Mouse (Mus musculus): ENCODE data around the gene Smarcad1. TPM values are rescaled to one million over a fixed set of nuclear protein-coding genes. Genes with fewer than 3 reads are reported as not detected.

Gene Smarcad1
- polyA plus RNA-seq, 1 experiment from 2014 or later: 48.0 TPM

GRCm38 (mm10) chr6:65021883-65022282 lies 20.5 kb upstream of the Smarcad1 start:
- no peak for ATAC-seq (ENCODE audit: low FRiP score, low TSS enrichment)
- no peaks in the 10 kb centered on the region for H3K4me1 ChIP-seq (ENCODE audit: insufficient read depth, low read length)
- H3K9ac ChIP-seq (replicated peaks; ENCODE audit: low read length): no peak overlapping the region
- no peaks in the 10 kb centered on the region for H3K9me3 ChIP-seq (ENCODE audit: low read length)
- no peak overlapping the region for H3K4me3 ChIP-seq (ENCODE audit: low read length)
- H3K36me3 ChIP-seq (ENCODE audit: insufficient read depth, low read length): no peaks in the 10 kb centered on the region
- 14% methylated on average over 4 of the region's 4 CpGs for WGBS
- no peak overlapping the region for H3K4me2 ChIP-seq (replicated peaks; ENCODE audit: low read depth, low read length)
- no peaks in the 10 kb centered on the region for H3K27me3 ChIP-seq (ENCODE audit: insufficient read depth, low read length)
- H3K27ac ChIP-seq (ENCODE audit: low read length): no peak overlapping the region

- 38% methylated on average over 6 of the region's 6 CpGs for WGBS
- H3K4me2 ChIP-seq (replicated peaks; ENCODE audit: low read depth, low read length): no peak overlapping the region
- H3K36me3 ChIP-seq (ENCODE audit: insufficient read depth, low read length): no peaks in the 10 kb centered on the region
- H3K4me1 ChIP-seq (ENCODE audit: insufficient read depth, low read length): no peaks in the 10 kb centered on the region
- H3K27ac ChIP-seq (ENCODE audit: low read length): no peak overlapping the region
- H3K9ac ChIP-seq (replicated peaks; ENCODE audit: low read length): no peak overlapping the region
- no peak for ATAC-seq (ENCODE audit: low FRiP score, low TSS enrichment)
- H3K4me3 ChIP-seq (ENCODE audit: low read length): no peak overlapping the region
- H3K9me3 ChIP-seq (ENCODE audit: low read length): no peaks in the 10 kb centered on the region
- no peaks in the 10 kb centered on the region for H3K27me3 ChIP-seq (ENCODE audit: insufficient read depth, low read length)
Observed at GRCm38 (mm10) chr6:65023053-65023452, 19.3 kb upstream of the Smarcad1 start.

DNA sequence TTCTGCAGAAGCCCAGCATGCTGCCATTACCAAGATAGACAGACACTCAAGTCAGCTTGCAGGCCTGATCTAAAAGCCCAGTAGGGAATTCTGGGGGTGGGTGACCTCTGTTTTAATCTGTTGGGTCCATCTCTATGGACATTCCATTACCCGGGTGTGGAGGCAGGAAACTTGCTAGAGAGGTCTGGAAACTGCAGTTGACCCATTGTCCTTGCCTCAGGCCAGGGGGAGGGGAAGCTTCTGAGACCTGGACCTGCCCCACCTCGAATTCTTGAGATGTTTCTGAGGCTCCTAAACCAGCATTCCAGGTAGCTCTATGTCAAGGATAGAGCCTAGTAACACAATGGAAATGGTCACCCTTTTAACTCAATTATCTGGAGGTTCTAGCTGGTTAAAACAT lies 17.7 kb upstream of the Smarcad1 start:
- Histone ChIP-seq H3K9ac (replicated peaks; ENCODE audit: low read length) (no peak overlapping the region), H3K4me1 (ENCODE audit: insufficient read depth, low read length) (no peaks in the 10 kb centered on the region), H3K27ac (ENCODE audit: low read length) (no peak overlapping the region), H3K9me3 (ENCODE audit: low read length) (no peaks in the 10 kb centered on the region), H3K27me3 (ENCODE audit: insufficient read depth, low read length) (no peaks in the 10 kb centered on the region), H3K4me3 (ENCODE audit: low read length) (no peak overlapping the region), H3K4me2 (replicated peaks; ENCODE audit: low read depth, low read length) (no peak overlapping the region), H3K36me3 (ENCODE audit: insufficient read depth, low read length) (no peaks in the 10 kb centered on the region)
- whole genome bisulfite sequencing: 51% methylated on average over 2 of the region's 2 CpGs
- ATAC-seq (ENCODE audit: low FRiP score, low TSS enrichment): no peak

DNA sequence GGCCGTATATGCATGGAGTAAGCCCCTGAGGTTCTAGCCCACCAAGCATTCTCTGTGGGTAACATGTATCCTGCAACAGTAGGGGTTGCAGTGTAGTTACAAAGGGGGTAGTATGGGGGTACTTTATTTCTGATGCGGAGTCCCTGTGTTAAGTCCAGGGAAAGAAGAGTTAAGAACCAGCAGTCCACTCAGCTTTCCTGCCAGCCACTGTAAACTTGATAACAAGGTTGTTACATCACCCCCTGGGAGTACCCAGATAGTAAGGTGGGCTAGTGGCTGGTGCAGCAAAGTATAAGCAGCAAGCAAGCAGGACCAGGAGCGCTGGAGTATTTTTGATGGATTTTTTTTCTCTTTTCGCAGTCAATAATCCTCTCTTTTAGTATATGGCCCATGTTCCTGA lies 17.3 kb upstream of the Smarcad1 start:
- no peak overlapping the region for H3K4me3 ChIP-seq (ENCODE audit: low read length)
- ATAC-seq (ENCODE audit: low FRiP score, low TSS enrichment): no peak
- no peaks in the 10 kb centered on the region for H3K4me1 ChIP-seq (ENCODE audit: insufficient read depth, low read length)
- no peaks in the 10 kb centered on the region for H3K27me3 ChIP-seq (ENCODE audit: insufficient read depth, low read length)
- no peaks in the 10 kb centered on the region for H3K36me3 ChIP-seq (ENCODE audit: insufficient read depth, low read length)
- 96% methylated on average over 4 of the region's 4 CpGs for WGBS
- no peak overlapping the region for H3K4me2 ChIP-seq (replicated peaks; ENCODE audit: low read depth, low read length)
- no peaks in the 10 kb centered on the region for H3K9me3 ChIP-seq (ENCODE audit: low read length)
- H3K9ac ChIP-seq (replicated peaks; ENCODE audit: low read length): no peak overlapping the region
- H3K27ac ChIP-seq (ENCODE audit: low read length): no peak overlapping the region

- no peak for ATAC-seq (ENCODE audit: low FRiP score, low TSS enrichment)
- no peaks in the 10 kb centered on the region for H3K9me3 ChIP-seq (ENCODE audit: low read length)
- no peak overlapping the region for H3K4me3 ChIP-seq (ENCODE audit: low read length)
- no peak overlapping the region for H3K4me2 ChIP-seq (replicated peaks; ENCODE audit: low read depth, low read length)
- 94% methylated on average over 2 of the region's 2 CpGs for WGBS
- H3K27ac ChIP-seq (ENCODE audit: low read length): no peak overlapping the region
- H3K4me1 ChIP-seq (ENCODE audit: insufficient read depth, low read length): no peaks in the 10 kb centered on the region
- H3K36me3 ChIP-seq (ENCODE audit: insufficient read depth, low read length): no peaks in the 10 kb centered on the region
- no peak overlapping the region for H3K9ac ChIP-seq (replicated peaks; ENCODE audit: low read length)
- H3K27me3 ChIP-seq (ENCODE audit: insufficient read depth, low read length): no peaks in the 10 kb centered on the region
Observed at GRCm38 (mm10) chr6:65034661-65035060, 7.7 kb upstream of the Smarcad1 start.

GRCm38 (mm10) chr6:65035469-65035868 lies 6.9 kb upstream of the Smarcad1 start:
- 82% methylated on average over 2 of the region's 2 CpGs for WGBS
- no peaks in the 10 kb centered on the region for H3K4me1 ChIP-seq (ENCODE audit: insufficient read depth, low read length)
- no peak for ATAC-seq (ENCODE audit: low FRiP score, low TSS enrichment)
- H3K4me3 ChIP-seq (ENCODE audit: low read length): no peak overlapping the region
- H3K4me2 ChIP-seq (replicated peaks; ENCODE audit: low read depth, low read length): no peak overlapping the region
- H3K27ac ChIP-seq (ENCODE audit: low read length): no peak overlapping the region
- H3K27me3 ChIP-seq (ENCODE audit: insufficient read depth, low read length): no peaks in the 10 kb centered on the region
- H3K9me3 ChIP-seq (ENCODE audit: low read length): no peaks in the 10 kb centered on the region
- no peaks in the 10 kb centered on the region for H3K36me3 ChIP-seq (ENCODE audit: insufficient read depth, low read length)
- H3K9ac ChIP-seq (replicated peaks; ENCODE audit: low read length): no peak overlapping the region

GRCm38 (mm10) chr6:65041932-65042331 lies 451 bp upstream of the Smarcad1 start:
- H3K27me3 ChIP-seq (ENCODE audit: insufficient read depth, low read length): no peaks in the 10 kb centered on the region
- peaks cover 26% of the 10 kb centered on the region for H3K36me3 ChIP-seq (ENCODE audit: insufficient read depth, low read length)
- H3K27ac ChIP-seq (ENCODE audit: low read length): no peak overlapping the region
- H3K4me2 ChIP-seq (replicated peaks; ENCODE audit: low read depth, low read length): peak overlapping the region; percentile 64
- WGBS: 35% methylated on average over 10 of the region's 10 CpGs
- H3K9me3 ChIP-seq (ENCODE audit: low read length): no peaks in the 10 kb centered on the region
- H3K4me1 ChIP-seq (ENCODE audit: insufficient read depth, low read length): peaks cover 8% of the 10 kb centered on the region
- peak overlapping the region; percentile 87; the same call in 1 of the 2 replicates for H3K9ac ChIP-seq (replicated peaks; ENCODE audit: low read length)
- no peak for ATAC-seq (ENCODE audit: low FRiP score, low TSS enrichment)
- H3K4me3 ChIP-seq (ENCODE audit: low read length): peak overlapping the region; percentile 65

GRCm38 (mm10) chr6:65043241-65043640 lies 858 bp downstream of the Smarcad1 start:
- WGBS: 11% methylated on average over 7 of the region's 7 CpGs
- Histone ChIP-seq H3K4me1 (ENCODE audit: insufficient read depth, low read length) (peaks cover 8% of the 10 kb centered on the region), H3K9me3 (ENCODE audit: low read length) (no peaks in the 10 kb centered on the region), H3K27me3 (ENCODE audit: insufficient read depth, low read length) (no peaks in the 10 kb centered on the region), H3K9ac (replicated peaks; ENCODE audit: low read length) (peak overlapping the region; percentile 87), H3K27ac (ENCODE audit: low read length) (peak overlapping the region; percentile 96), H3K4me2 (replicated peaks; ENCODE audit: low read depth, low read length) (peak overlapping the region; percentile 64), H3K4me3 (ENCODE audit: low read length) (peak overlapping the region; percentile 65), H3K36me3 (ENCODE audit: insufficient read depth, low read length) (peaks cover 30% of the 10 kb centered on the region)
- ATAC-seq (ENCODE audit: low FRiP score, low TSS enrichment): peak; percentile 5; the same call in 1 of the 2 replicates

DNA sequence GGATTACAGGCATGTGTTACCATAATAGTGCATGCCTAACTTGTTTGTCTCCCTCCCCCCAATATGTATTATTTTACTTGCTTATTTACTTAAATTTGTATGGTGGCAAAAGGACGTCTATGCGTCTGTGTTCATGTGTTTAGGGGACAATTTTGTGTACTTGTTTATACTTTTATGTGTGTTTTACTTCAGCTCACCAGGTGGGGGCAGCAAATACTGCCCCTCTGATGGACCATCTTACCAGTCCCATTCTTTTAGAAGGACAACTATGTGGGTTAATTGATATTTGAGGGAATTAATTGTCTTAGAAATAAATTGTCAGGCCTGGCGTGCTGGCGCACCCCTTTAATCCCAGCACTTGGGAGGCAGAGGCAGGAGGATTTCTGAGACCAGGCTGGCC lies 6.7 kb downstream of the Smarcad1 start:
- WGBS: 96% methylated on average over 4 of the region's 4 CpGs
- no peaks in the 10 kb centered on the region for H3K9me3 ChIP-seq (ENCODE audit: low read length)

GRCm38 (mm10) chr6:65056620-65057019 lies 14.2 kb downstream of the Smarcad1 start:
- Histone ChIP-seq H3K36me3 (ENCODE audit: insufficient read depth, low read length) (peaks cover 56% of the 10 kb centered on the region), H3K9ac (replicated peaks; ENCODE audit: low read length) (no peak overlapping the region), H3K4me1 (ENCODE audit: insufficient read depth, low read length) (no peaks in the 10 kb centered on the region), H3K9me3 (ENCODE audit: low read length) (no peaks in the 10 kb centered on the region), H3K4me2 (replicated peaks; ENCODE audit: low read depth, low read length) (no peak overlapping the region), H3K4me3 (ENCODE audit: low read length) (no peak overlapping the region), H3K27ac (ENCODE audit: low read length) (no peak overlapping the region), H3K27me3 (ENCODE audit: insufficient read depth, low read length) (no peaks in the 10 kb centered on the region)
- ATAC-seq (ENCODE audit: low FRiP score, low TSS enrichment): no peak
- WGBS: 83% methylated on average over 5 of the region's 5 CpGs

More for the DNA sequence above, 6.7 kb downstream of the Smarcad1 start:
- ATAC-seq (ENCODE audit: low FRiP score, low TSS enrichment): no peak
- H3K9ac ChIP-seq (replicated peaks; ENCODE audit: low read length): no peak overlapping the region
- no peak overlapping the region for H3K4me3 ChIP-seq (ENCODE audit: low read length)
- no peak overlapping the region for H3K27ac ChIP-seq (ENCODE audit: low read length)
- peaks cover 2% of the 10 kb centered on the region; the same call in 1 of the 2 replicates for H3K4me1 ChIP-seq (ENCODE audit: insufficient read depth, low read length)
- peaks cover 61% of the 10 kb centered on the region for H3K36me3 ChIP-seq (ENCODE audit: insufficient read depth, low read length)
- no peaks in the 10 kb centered on the region for H3K27me3 ChIP-seq (ENCODE audit: insufficient read depth, low read length)
- H3K4me2 ChIP-seq (replicated peaks; ENCODE audit: low read depth, low read length): no peak overlapping the region

Measured in kidney, embryonic 16.5 days (tissue).